Mouse (Mus musculus): ENCODE data around the gene Rabl2. TPM values are rescaled to one million over a fixed set of nuclear protein-coding genes. Genes with fewer than 3 reads are reported as not detected.

Gene Rabl2
- polyA plus RNA-seq, 1 experiment from 2014 or later, result 61.9 TPM

GRCm38 (mm10) chr15:89544171-89544570 lies 47.6 kb downstream of the Rabl2 start:
- Histone ChIP-seq H3K36me3 (ENCODE audit: control insufficient read depth, insufficient read depth, low read length) (0 out of 2 replicates have a peak, but pooled peaks cover 11% of the 10 kb centered on the region), H3K9ac (ENCODE audit: low read length) (no peak overlapping the region), H3K4me3 (ENCODE audit: low read depth, low read length) (no peak overlapping the region), H3K9me3 (replicated peaks; ENCODE audit: control insufficient read depth, low read length) (no peaks in the 10 kb centered on the region), H3K27me3 (replicated peaks; ENCODE audit: control insufficient read depth, insufficient read depth, low read length) (no peaks in the 10 kb centered on the region), H3K4me1 (ENCODE audit: control insufficient read depth, insufficient read depth, low read length) (peaks cover 12% of the 10 kb centered on the region; the same call in 1 of the 2 replicates), H3K4me2 (ENCODE audit: low read length) (no peak overlapping the region), H3K27ac (ENCODE audit: low read depth, low read length) (no peak overlapping the region)
- no peak for DNase-seq (ENCODE audit: low spot score)
- whole genome bisulfite sequencing, result 90% methylated on average over 7 of the region's 7 CpGs
- no peak for ATAC-seq

GRCm38 (mm10) chr15:89533843-89534207 lies 57.9 kb downstream of the Rabl2 start:
- peak overlapping the region; percentile 77 for H3K4me2 ChIP-seq (ENCODE audit: low read length)
- H3K27me3 ChIP-seq (replicated peaks; ENCODE audit: control insufficient read depth, insufficient read depth, low read length), result no peaks in the 10 kb centered on the region
- ATAC-seq (no peak), DNase-seq (ENCODE audit: low spot score) (no peak)
- H3K4me1 ChIP-seq (ENCODE audit: control insufficient read depth, insufficient read depth, low read length), result peaks cover 20% of the 10 kb centered on the region
- H3K27ac ChIP-seq (ENCODE audit: low read depth, low read length), result no peak overlapping the region
- no peaks in the 10 kb centered on the region for H3K36me3 ChIP-seq (ENCODE audit: control insufficient read depth, insufficient read depth, low read length)
- peak overlapping the region; percentile 41 for H3K4me3 ChIP-seq (ENCODE audit: low read depth, low read length)
- H3K9me3 ChIP-seq (replicated peaks; ENCODE audit: control insufficient read depth, low read length), result no peaks in the 10 kb centered on the region
- peak overlapping the region; percentile 73 for H3K9ac ChIP-seq (ENCODE audit: low read length)
- WGBS, result 87% methylated on average over 10 of the region's 10 CpGs

GRCm38 (mm10) chr15:89532924-89533842 lies 58.5 kb downstream of the Rabl2 start:
- DNase-seq (ENCODE audit: low spot score), result no peak
- no peaks in the 10 kb centered on the region for H3K9me3 ChIP-seq (replicated peaks; ENCODE audit: control insufficient read depth, low read length)
- WGBS, result 64% methylated on average over 23 of the region's 23 CpGs
- H3K27ac ChIP-seq (ENCODE audit: low read depth, low read length), result peak overlapping the region; percentile 88
- peak; percentile 56 for ATAC-seq
- peak overlapping the region; percentile 77 for H3K4me2 ChIP-seq (ENCODE audit: low read length)
- H3K36me3 ChIP-seq (ENCODE audit: control insufficient read depth, insufficient read depth, low read length), result no peaks in the 10 kb centered on the region
- H3K9ac ChIP-seq (ENCODE audit: low read length), result peak overlapping the region; percentile 73
- H3K4me3 ChIP-seq (ENCODE audit: low read depth, low read length), result peak overlapping the region; percentile 41
- H3K27me3 ChIP-seq (replicated peaks; ENCODE audit: control insufficient read depth, insufficient read depth, low read length), result no peaks in the 10 kb centered on the region
- peaks cover 20% of the 10 kb centered on the region for H3K4me1 ChIP-seq (ENCODE audit: control insufficient read depth, insufficient read depth, low read length)

Other genes starting within 250 kb of the Rabl2 start
- 19.9 and 22.1 TPM in 2 replicates for gene Lmf2, start 236.3 kb downstream of the Rabl2 start, polyA plus RNA-seq (2014; fragmentation: Nextera tagmentation; extraction: Ambion mirVana)
- gene Ncaph2, start 236.2 kb downstream of the Rabl2 start, polyA plus RNA-seq (2014; fragmentation: Nextera tagmentation; extraction: Ambion mirVana), result 132 and 141 TPM in 2 replicates
- gene Sco2, start 218.1 kb downstream of the Rabl2 start, polyA plus RNA-seq (2014; fragmentation: Nextera tagmentation; extraction: Ambion mirVana), result 14.7 and 16.4 TPM in 2 replicates
- 2.4 and 2.8 TPM in 2 replicates for gene Tymp, start 214.9 kb downstream of the Rabl2 start, polyA plus RNA-seq (2014; fragmentation: Nextera tagmentation; extraction: Ambion mirVana)
- gene Odf3b, start 212.6 kb downstream of the Rabl2 start, polyA plus RNA-seq (2014; fragmentation: Nextera tagmentation; extraction: Ambion mirVana), result 2.8 and 2.9 TPM in 2 replicates
- gene Klhdc7b, start 207.0 kb downstream of the Rabl2 start, polyA plus RNA-seq (2014; fragmentation: Nextera tagmentation; extraction: Ambion mirVana), result not detected in 2 replicates
- not detected in 2 replicates for gene Syce3, start 181.4 kb downstream of the Rabl2 start, polyA plus RNA-seq (2014; fragmentation: Nextera tagmentation; extraction: Ambion mirVana)
- gene Cpt1b, start 166.1 kb downstream of the Rabl2 start, polyA plus RNA-seq (2014; fragmentation: Nextera tagmentation; extraction: Ambion mirVana), result 0.79 and 0.89 TPM in 2 replicates
- 1.3 and 2.0 TPM in 2 replicates for gene C730034F03Rik, start 162.3 kb downstream of the Rabl2 start, polyA plus RNA-seq (2014; fragmentation: Nextera tagmentation; extraction: Ambion mirVana)
- not detected in 2 replicates for gene Gm44502, start 162.2 kb downstream of the Rabl2 start, polyA plus RNA-seq (2014; fragmentation: Nextera tagmentation; extraction: Ambion mirVana)
- 59.3 and 66.3 TPM in 2 replicates for gene Chkb, start 162.0 kb downstream of the Rabl2 start, polyA plus RNA-seq (2014; fragmentation: Nextera tagmentation; extraction: Ambion mirVana)
- 32.1 and 45.0 TPM in 2 replicates for gene Mapk8ip2, start 138.0 kb downstream of the Rabl2 start, polyA plus RNA-seq (2014; fragmentation: Nextera tagmentation; extraction: Ambion mirVana)
- 14.0 and 16.5 TPM in 2 replicates for gene Arsa, start 114.5 kb downstream of the Rabl2 start, polyA plus RNA-seq (2014; fragmentation: Nextera tagmentation; extraction: Ambion mirVana)
- 4.8 and 6.0 TPM in 2 replicates for gene Shank3, start 92.3 kb downstream of the Rabl2 start, polyA plus RNA-seq (2014; fragmentation: Nextera tagmentation; extraction: Ambion mirVana)
- gene Acr, start 23.6 kb downstream of the Rabl2 start, polyA plus RNA-seq (2014; fragmentation: Nextera tagmentation; extraction: Ambion mirVana), result 0.63 and 1.2 TPM in 2 replicates
- 0.18 and 0.95 TPM in 2 replicates for gene Syt10, start 249.9 kb upstream of the Rabl2 start, polyA plus RNA-seq (2014; fragmentation: Nextera tagmentation; extraction: Ambion mirVana)

Measured in forebrain, embryonic 14.5 days (tissue).